Mouse (Mus musculus) heart, embryonic 16.5 days (tissue): ENCODE results near the gene Slc35b2. TPM values are rescaled to one million over a fixed set of nuclear protein-coding genes. Genes with fewer than 3 reads are reported as not detected.
A peak's percentile ranks its signal among the peaks of the same experiment; 100 is the strongest.

Experiments
- ATAC-seq: fragments of 200-750 bp; cut with Nextera tagmentation; replicated peaks from 2 replicates; pipeline ENCODE4 v1.8.0; 2017; ENCODE audit warnings: moderate number of reproducible peaks; ENCODE audit not compliant: insufficient read depth, low FRiP score; ENCODE audit errors: extremely low read depth
- H3K27ac ChIP-seq: fragments of 300-500 bp; sonication (generic); 2 replicates; pipeline ENCODE4 v1.5.1; 2014; ENCODE audit warnings: mild to moderate bottlenecking, low read length, control low read depth, moderate library complexity
- H3K27me3 ChIP-seq: fragments of 300-500 bp; sonication (generic); 2 replicates; pipeline ENCODE4 v1.6.1; 2014; ENCODE audit warnings: low read length, mixed read lengths; ENCODE audit not compliant: control insufficient read depth, insufficient read depth
- H3K36me3 ChIP-seq: fragments of 300-500 bp; sonication (generic); 2 replicates; pipeline ENCODE4 v1.6.1; 2014; ENCODE audit not compliant: control insufficient read depth, insufficient read depth
- H3K4me1 ChIP-seq: fragments of 300-500 bp; sonication (generic); 2 replicates; pipeline ENCODE4 v1.6.1; 2014; ENCODE audit warnings: low read length, mixed read lengths; ENCODE audit not compliant: control insufficient read depth, insufficient read depth
- H3K4me2 ChIP-seq: fragments of 300-500 bp; sonication (generic); 2 replicates; pipeline ENCODE4 v1.6.1; 2014; ENCODE audit warnings: low read depth, mild to moderate bottlenecking, control low read depth, low read length
- H3K4me3 ChIP-seq: fragments of 300-500 bp; sonication (generic); 2 replicates; pipeline ENCODE4 v1.5.1; 2014; ENCODE audit warnings: mild to moderate bottlenecking, control low read depth, low read length
- H3K9ac ChIP-seq: fragments of 300-500 bp; sonication (generic); 2 replicates; pipeline ENCODE4 v1.6.1; 2014; ENCODE audit warnings: low read length, control low read depth
- H3K9me3 ChIP-seq: fragments of 300-500 bp; sonication (generic); replicated peaks from 2 replicates; pipeline ENCODE4 v1.6.1; 2016; ENCODE audit warnings: low read length; ENCODE audit not compliant: control insufficient read depth
- WGBS: fragments of 180-500 bp; shearing (Covaris S2); extraction: QIAGEN DNeasy Blood & Tissue Kit; methylation state at CpG from one replicate; pipeline ENCODE4 v1.1.7; 2014; 5-methylcytosine and 5-hydroxymethylcytosine counted together
- polyA plus RNA-seq: library from polyadenylated mRNA; unstranded; fragments of >200 nt; fragmentation: Nextera tagmentation; extraction: Ambion mirVana; gene quantifications from 2 replicates; pipeline ENCODE4 v1.2.1, GENCODE M21; 2015

The Slc35b2 gene
- polyA plus RNA-seq, 1 experiment from 2014 or later = 89.4 TPM

GRCm38 (mm10) chr17:45523263-45523662, 40.4 kb upstream of the Slc35b2 start, which contains the start of gene Tcte1:
Tcte1 (plus strand) TSS chr17:45523434.
- peak within 1 kb of the TSS; percentile 77 for H3K4me2 ChIP-seq
- H3K9ac ChIP-seq = peak within 1 kb of the TSS; percentile 56
- peaks cover 4% of the 10 kb centered on the region; the same call in 1 of the 2 replicates for H3K36me3 ChIP-seq
- peak within 1 kb of the TSS; percentile 50 for H3K4me3 ChIP-seq
- WGBS = under 1% methylated on average over 21 of the region's 21 CpGs
- H3K27ac ChIP-seq = no peak within 1 kb of the TSS
- 0 out of 2 replicates have a peak, but pooled peaks cover 4% of the 10 kb centered on the region for H3K27me3 ChIP-seq
- no peaks in the 10 kb centered on the region for H3K9me3 ChIP-seq
- ATAC-seq = peak; percentile 66
- peaks cover 11% of the 10 kb centered on the region for H3K4me1 ChIP-seq

GRCm38 (mm10) chr17:45524961-45525360, 38.7 kb upstream of the Slc35b2 start:
- ATAC-seq = no peak

GRCm38 (mm10) chr17:45526571-45526970, 37.1 kb upstream of the Slc35b2 start:
- Histone ChIP-seq H3K9ac (no peak overlapping the region), H3K9me3 (no peaks in the 10 kb centered on the region), H3K4me1 (peaks cover 6% of the 10 kb centered on the region), H3K27ac (no peak overlapping the region), H3K27me3 (peaks cover 19% of the 10 kb centered on the region), H3K4me3 (no peak overlapping the region), H3K36me3 (no peaks in the 10 kb centered on the region), H3K4me2 (no peak overlapping the region)
- 18% methylated on average over 5 of the region's 5 CpGs for WGBS
- ATAC-seq = no peak

More at GRCm38 (mm10) chr17:45524961-45525360, 38.7 kb upstream of the Slc35b2 start:
- 70% methylated on average over 4 of the region's 4 CpGs for WGBS
- Histone ChIP-seq H3K4me1 (peaks cover 11% of the 10 kb centered on the region), H3K27me3 (peaks cover 11% of the 10 kb centered on the region), H3K27ac (no peak overlapping the region), H3K9me3 (no peaks in the 10 kb centered on the region), H3K4me3 (no peak overlapping the region), H3K9ac (no peak overlapping the region), H3K36me3 (peaks cover 4% of the 10 kb centered on the region; the same call in 1 of the 2 replicates), H3K4me2 (no peak overlapping the region)

GRCm38 (mm10) chr17:45530346-45530782, 33.3 kb upstream of the Slc35b2 start:
- no peaks in the 10 kb centered on the region for H3K9me3 ChIP-seq
- no peaks in the 10 kb centered on the region for H3K4me1 ChIP-seq
- H3K9ac ChIP-seq = no peak overlapping the region
- no peak overlapping the region for H3K4me2 ChIP-seq
- peaks cover 40% of the 10 kb centered on the region for H3K27me3 ChIP-seq
- no peak overlapping the region for H3K27ac ChIP-seq
- ATAC-seq = no peak
- no peaks in the 10 kb centered on the region for H3K36me3 ChIP-seq
- no peak overlapping the region for H3K4me3 ChIP-seq
- 40% methylated on average over 10 of the region's 13 CpGs for WGBS

- peaks cover 59% of the 10 kb centered on the region for H3K27me3 ChIP-seq
- H3K27ac ChIP-seq = no peak overlapping the region
- ATAC-seq = no peak
- no peak overlapping the region for H3K9ac ChIP-seq
- H3K4me2 ChIP-seq = no peak overlapping the region
- no peaks in the 10 kb centered on the region for H3K36me3 ChIP-seq
- H3K4me3 ChIP-seq = no peak overlapping the region
- no peaks in the 10 kb centered on the region for H3K4me1 ChIP-seq
- WGBS = 40% methylated on average over 15 of the region's 15 CpGs
- no peaks in the 10 kb centered on the region for H3K9me3 ChIP-seq
Observed at GRCm38 (mm10) chr17:45532896-45533295, 30.8 kb upstream of the Slc35b2 start.

GRCm38 (mm10) chr17:45536264-45536663, 27.4 kb upstream of the Slc35b2 start:
- peaks cover 75% of the 10 kb centered on the region for H3K27me3 ChIP-seq
- no peak for ATAC-seq
- no peaks in the 10 kb centered on the region for H3K36me3 ChIP-seq
- no peak overlapping the region for H3K9ac ChIP-seq
- 11% methylated on average over 5 of the region's 5 CpGs for WGBS
- no peaks in the 10 kb centered on the region for H3K9me3 ChIP-seq
- no peak overlapping the region for H3K4me3 ChIP-seq
- H3K4me1 ChIP-seq = no peaks in the 10 kb centered on the region
- no peak overlapping the region for H3K4me2 ChIP-seq
- H3K27ac ChIP-seq = no peak overlapping the region

GRCm38 (mm10) chr17:45538394-45538793, 25.3 kb upstream of the Slc35b2 start:
- no peak for ATAC-seq
- Histone ChIP-seq H3K27ac (no peak overlapping the region), H3K36me3 (no peaks in the 10 kb centered on the region), H3K4me1 (no peaks in the 10 kb centered on the region), H3K9ac (no peak overlapping the region), H3K4me3 (no peak overlapping the region), H3K4me2 (no peak overlapping the region), H3K9me3 (no peaks in the 10 kb centered on the region), H3K27me3 (peaks cover 79% of the 10 kb centered on the region)
- 48% methylated on average over 4 of the region's 4 CpGs for WGBS

- H3K9me3 ChIP-seq = no peaks in the 10 kb centered on the region
- peaks cover under 1% of the 10 kb centered on the region; the same call in 1 of the 2 replicates for H3K4me1 ChIP-seq
- no peak overlapping the region for H3K4me2 ChIP-seq
- 60% methylated on average over 21 of the region's 21 CpGs for WGBS
- no peak overlapping the region for H3K4me3 ChIP-seq
- H3K27me3 ChIP-seq = peaks cover 85% of the 10 kb centered on the region
- ATAC-seq = no peak
- H3K27ac ChIP-seq = no peak overlapping the region
- no peak overlapping the region for H3K9ac ChIP-seq
- no peaks in the 10 kb centered on the region for H3K36me3 ChIP-seq
Observed at GRCm38 (mm10) chr17:45539664-45540063, 24.0 kb upstream of the Slc35b2 start.

GRCm38 (mm10) chr17:45542129-45542528, 21.5 kb upstream of the Slc35b2 start:
- H3K27me3 ChIP-seq = peaks cover 87% of the 10 kb centered on the region
- H3K27ac ChIP-seq = no peak overlapping the region
- H3K4me1 ChIP-seq = peaks cover 9% of the 10 kb centered on the region
- H3K9me3 ChIP-seq = no peaks in the 10 kb centered on the region
- 26% methylated on average over 6 of the region's 6 CpGs for WGBS
- no peak for ATAC-seq
- no peak overlapping the region for H3K9ac ChIP-seq
- no peak overlapping the region for H3K4me3 ChIP-seq
- H3K36me3 ChIP-seq = no peaks in the 10 kb centered on the region
- H3K4me2 ChIP-seq = no peak overlapping the region
